Mouse (Mus musculus) CH12.LX (cell line): Measurements from ENCODE around the gene Bach2. TPM values are rescaled to one million over a fixed set of nuclear protein-coding genes. Genes with fewer than 3 reads are reported as not detected.
A peak's percentile ranks its signal among the peaks of the same experiment; 100 is the strongest.

Experiments used
- DNase-seq: peaks from one replicate; pipeline ENCODE4 v3.0.0-alpha.2; 2013; ENCODE audit errors: extremely low read depth
- H3K27ac ChIP-seq: 2 replicates; pipeline ENCODE4 v1.5.1; 2012; ENCODE audit warnings: low read depth, mild to moderate bottlenecking, control low read depth, moderate library complexity; ENCODE audit not compliant: insufficient read depth
- H3K27me3 ChIP-seq: replicated peaks from 2 replicates; pipeline ENCODE3; 2012; ENCODE audit warnings: inconsistent platforms
- H3K36me3 ChIP-seq, 2 experiments: replicated peaks in 1 of 2; 2 replicates each; pipeline versions ENCODE3 to v1.6.1; 2012; ENCODE audit warnings: inconsistent platforms in 1 of 2, low read length in 1 of 2, mild to moderate bottlenecking in 1 of 2, mixed read lengths in 1 of 2, moderate library complexity in 1 of 2; ENCODE audit not compliant: control insufficient read depth in 1 of 2, insufficient read depth in 1 of 2
- H3K4me1 ChIP-seq, 2 experiments: 2 replicates each; pipeline ENCODE4 v1.6.1; 2012; ENCODE audit warnings: inconsistent platforms in 1 of 2, moderate library complexity in 1 of 2; ENCODE audit not compliant: insufficient read depth in 2 of 2, control insufficient read depth in 1 of 2
- H3K4me2 ChIP-seq: 2 replicates; pipeline ENCODE4 v1.6.1; 2012; ENCODE audit warnings: low read depth, mild to moderate bottlenecking, control low read depth; ENCODE audit not compliant: poor library complexity, insufficient read depth, severe bottlenecking
- H3K4me3 ChIP-seq, 3 experiments: fragments of 150-350 bp in 1 of 3; sonication (generic) in 1 of 3; replicated peaks in 1 of 3; 2 replicates each; pipeline versions ENCODE3 to v1.5.1; 2011 to 2012; ENCODE audit warnings: low read depth in 2 of 3, low read length in 2 of 3, mild to moderate bottlenecking in 2 of 3, moderate library complexity in 2 of 3, control low read depth in 1 of 3, improper control_type of control experiment in 1 of 3, inconsistent platforms in 1 of 3, mixed read lengths in 1 of 3; ENCODE audit not compliant: poor library complexity in 1 of 3
- H3K79me2 ChIP-seq: replicated peaks from 2 replicates; pipeline ENCODE4 v1.6.1; 2012; ENCODE audit warnings: mild to moderate bottlenecking, moderate library complexity; ENCODE audit not compliant: control insufficient read depth, poor library complexity, insufficient read depth, severe bottlenecking; ENCODE audit errors: extremely low read depth
- H3K9ac ChIP-seq: 2 replicates; pipeline ENCODE4 v1.6.1; 2012; ENCODE audit warnings: low read depth, mild to moderate bottlenecking, control low read depth, moderate library complexity; ENCODE audit not compliant: insufficient read depth
- H3K9me3 ChIP-seq: replicated peaks from 2 replicates; pipeline ENCODE3; 2012; ENCODE audit warnings: low read length, inconsistent platforms, mixed read lengths
- BHLHE40 ChIP-seq: IDR thresholded peaks from 2 replicates; pipeline ENCODE4 v1.6.1; 2011; ENCODE audit warnings: mild to moderate bottlenecking, low read depth, low read length, improper control_type of control experiment
- CHD1 ChIP-seq: IDR thresholded peaks from 2 replicates; pipeline ENCODE4 v1.6.1; 2012; ENCODE audit warnings: low read depth, low read length, improper control_type of control experiment, inconsistent platforms
- E2F4 ChIP-seq: IDR thresholded peaks from 2 replicates; pipeline ENCODE4 v1.6.1; 2011; ENCODE audit warnings: low read depth, low read length, improper control_type of control experiment; ENCODE audit not compliant: insufficient replicate concordance
- ELF1 ChIP-seq: IDR thresholded peaks from 2 replicates; pipeline ENCODE4 v1.6.1; 2014; ENCODE audit warnings: low read depth, mild to moderate bottlenecking, inconsistent platforms, low read length, improper control_type of control experiment
- ETS1 ChIP-seq: conservative IDR thresholded peaks from 2 replicates; pipeline ENCODE4 v1.6.1; 2012; ENCODE audit warnings: low read depth, mild to moderate bottlenecking, inconsistent platforms, low read length, improper control_type of control experiment, moderate library complexity
- GABPA ChIP-seq: IDR thresholded peaks from 2 replicates; pipeline ENCODE4 v1.6.1; 2012; ENCODE audit warnings: low read depth, low read length, improper control_type of control experiment, inconsistent platforms; ENCODE audit not compliant: insufficient replicate concordance
- JUND ChIP-seq: conservative IDR thresholded peaks from 2 replicates; pipeline ENCODE4 v1.6.1; 2011; ENCODE audit warnings: low read depth, low read length, improper control_type of control experiment
- MAFK ChIP-seq: IDR thresholded peaks from 2 replicates; pipeline ENCODE4 v1.6.1; 2011; ENCODE audit warnings: low read length, improper control_type of control experiment; ENCODE audit not compliant: insufficient replicate concordance
- MAX ChIP-seq: IDR thresholded peaks from 2 replicates; pipeline ENCODE4 v1.6.1; 2011; ENCODE audit warnings: low read length, improper control_type of control experiment
- MEF2A ChIP-seq: IDR thresholded peaks from 2 replicates; pipeline ENCODE4 v1.6.1; 2014; ENCODE audit warnings: low read depth, mild to moderate bottlenecking, inconsistent platforms, low read length, improper control_type of control experiment, borderline replicate concordance
- MXI1 ChIP-seq: IDR thresholded peaks from 2 replicates; pipeline ENCODE4 v1.6.1; 2011; ENCODE audit warnings: mild to moderate bottlenecking, low read depth, low read length, improper control_type of control experiment
- MYC ChIP-seq: IDR thresholded peaks from 2 replicates; pipeline ENCODE4 v1.6.1; 2011; ENCODE audit warnings: low read depth, mild to moderate bottlenecking, improper control_type of control experiment, low read length
- RAD21 ChIP-seq: IDR thresholded peaks from 2 replicates; pipeline ENCODE4 v1.6.1; 2011; ENCODE audit warnings: low read depth, mild to moderate bottlenecking, low read length, improper control_type of control experiment, moderate library complexity
- RCOR1 ChIP-seq: conservative IDR thresholded peaks from 2 replicates; pipeline ENCODE4 v1.6.1; 2012; ENCODE audit warnings: low read depth, mild to moderate bottlenecking, inconsistent platforms, low read length, improper control_type of control experiment
- SIN3A ChIP-seq: IDR thresholded peaks from 2 replicates; pipeline ENCODE4 v1.6.1; 2012; ENCODE audit warnings: low read length, improper control_type of control experiment, inconsistent platforms
- SMC3 ChIP-seq: IDR thresholded peaks from 2 replicates; pipeline ENCODE4 v1.6.1; 2011; ENCODE audit warnings: low read depth, low read length, improper control_type of control experiment
- TCF12 ChIP-seq: IDR thresholded peaks from 2 replicates; pipeline ENCODE4 v1.6.1; 2014; ENCODE audit warnings: low read depth, mild to moderate bottlenecking, inconsistent platforms, low read length, improper control_type of control experiment
- USF1 ChIP-seq: IDR thresholded peaks from 2 replicates; pipeline ENCODE4 v1.6.1; 2014; ENCODE audit warnings: low read depth, mild to moderate bottlenecking, inconsistent platforms, low read length, improper control_type of control experiment
- USF2 ChIP-seq: conservative IDR thresholded peaks from 2 replicates; pipeline ENCODE4 v1.6.1; 2011; ENCODE audit warnings: low read depth, low read length, improper control_type of control experiment
- ZKSCAN1 ChIP-seq: IDR thresholded peaks from 2 replicates; pipeline ENCODE4 v1.6.1; 2012; ENCODE audit warnings: low read depth, inconsistent platforms, low read length, improper control_type of control experiment, borderline replicate concordance
- ZNF384 ChIP-seq: IDR thresholded peaks from 2 replicates; pipeline ENCODE4 v1.6.1; 2012; ENCODE audit warnings: low read depth, low read length, improper control_type of control experiment, inconsistent platforms
- dilution Hi-C: fragments of 300-500 bp; cut with MboI; formaldehyde crosslinking; loops from 2 replicates; pipeline ENCODE4 v1.14.3; 2020; ENCODE audit warnings: low sequenced_read_pairs; ENCODE audit not compliant: extremely low pct_unique_long_range_greater_than_20kb, extremely low pct_ligation_motif_present
- in situ Hi-C: fragments of 300-500 bp; cut with MboI; formaldehyde crosslinking; loops from 3 replicates; pipeline ENCODE4 v1.14.3; 2019; ENCODE audit warnings: low sequenced_read_pairs, low pct_ligation_motif_present, low pct_unique_long_range_greater_than_20kb, mixed read lengths
- polyA plus RNA-seq: library from polyadenylated mRNA; unstranded; fragments of >175 nt; gene quantifications from 2 replicates; pipeline ENCODE4 v1.2.1, GENCODE M21; 2012; ENCODE audit warnings: low read depth; ENCODE audit not compliant: insufficient read length
- total RNA-seq, 2 experiments: library from RNA; depleted of rRNA; stranded (reverse); fragments of 300-350 nt in 1 of 2; fragments of >200 nt in 1 of 2; gene quantifications; 2 replicates each; pipeline ENCODE4 v1.2.3; 2012 to 2014

The Bach2 gene
- total and polyA plus RNA-seq, 3 experiments = 0.11 TPM; not detected in 2

DNA sequence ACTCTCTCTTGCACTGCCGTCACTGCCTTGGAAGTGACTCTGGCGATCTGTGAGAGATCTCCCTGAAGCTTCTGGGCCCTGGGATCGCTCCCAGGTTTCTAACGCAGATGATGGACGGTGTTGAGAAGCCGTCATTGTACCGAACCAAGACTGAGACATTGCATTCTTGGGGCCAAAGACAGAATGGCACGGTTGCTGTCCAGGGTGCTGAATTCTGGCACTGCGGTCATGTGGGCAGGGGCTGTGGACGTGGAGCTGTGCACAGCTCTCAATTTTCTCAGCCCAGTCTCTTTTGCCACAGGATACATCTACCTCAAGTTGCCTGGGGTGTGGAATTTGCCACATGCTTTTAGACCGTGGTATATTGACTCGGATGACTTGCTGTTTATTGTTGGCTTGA, 362.5 kb downstream of the Bach2 start:
- in situ Hi-C loops (loop anchor here (25.0 kb wide), 1 partner anchor 386 kb away; the partner anchor contains the start of gene Rragd), dilution Hi-C loops (no loop called here)
- DNase-seq = peak; percentile 47
- Histone ChIP-seq H3K9ac (no peak overlapping the region), H3K9me3 (no peaks in the 10 kb centered on the region), H3K4me2 (no peak overlapping the region), H3K36me3 (no peaks in the 10 kb centered on the region), H3K27me3 (peaks cover 34% of the 10 kb centered on the region), H3K4me3 (no peak overlapping the region), H3K79me2 (no peaks in the 10 kb centered on the region), H3K27ac (no peak overlapping the region), H3K4me1 (no peaks in the 10 kb centered on the region)
- TF ChIP-seq SMC3 (no peak), ETS1 (no peak), USF2 (peak; percentile 17; the same call in 1 of the 2 replicates), MXI1 (peak; percentile 51; the same call in 1 of the 2 replicates), RCOR1 (no peak), BHLHE40 (no peak), USF1 (no peak), JUND (no peak), ZKSCAN1 (no peak), E2F4 (no peak), MAFK (no peak), GABPA (no peak), TCF12 (no peak), ZNF384 (no peak), ELF1 (no peak), CHD1 (no peak), SIN3A (0 out of 2 replicates have a peak, but pooled peaks have one; percentile 39)

GRCm38 (mm10) chr4:32602660-32603059, 364.1 kb downstream of the Bach2 start, which contains the start of gene Gja10:
Gene Gja10, minus strand, starts transcription at chr4:32602760.
- Histone ChIP-seq H3K9me3 (no peaks in the 10 kb centered on the region), H3K27me3 (peaks cover 26% of the 10 kb centered on the region), H3K9ac (no peak within 1 kb of the TSS), H3K36me3 (no peaks in the 10 kb centered on the region), H3K4me3 (no peak within 1 kb of the TSS), H3K4me2 (no peak within 1 kb of the TSS), H3K27ac (no peak within 1 kb of the TSS), H3K4me1 (no peaks in the 10 kb centered on the region), H3K79me2 (no peaks in the 10 kb centered on the region)
- in situ Hi-C loops = loop anchor here (25.0 kb wide), 1 partner anchor 385 kb away; the partner anchor contains the start of gene Rragd
- TF ChIP-seq MEF2A (no peak), MAFK (no peak), MAX (no peak), RCOR1 (no peak), MYC (no peak), RAD21 (no peak)
- dilution Hi-C loops = no loop called here
- DNase-seq = no peak
